Mouse (Mus musculus): ENCODE results near the gene Gm20388. TPM values are rescaled to one million over a fixed set of nuclear protein-coding genes. Genes with fewer than 3 reads are reported as not detected.

The Gm20388 gene
- polyA plus RNA-seq, 1 experiment from 2014 or later, result not detected

GRCm38 (mm10) chr8:120543416-120544055 is 632.9 kb downstream of the Gm20388 start:
- no peak for ATAC-seq (ENCODE audit: low FRiP score, low TSS enrichment)
- H3K4me1 ChIP-seq (replicated peaks; ENCODE audit: control insufficient read depth, insufficient read depth), result peaks cover 15% of the 10 kb centered on the region; the same call in 1 of the 2 replicates
- 50% methylated on average over 8 of the region's 8 CpGs for WGBS

GRCm38 (mm10) chr8:120544155-120544554 is 633.5 kb downstream of the Gm20388 start:
- Histone ChIP-seq H3K4me1 (replicated peaks; ENCODE audit: control insufficient read depth, insufficient read depth) (peaks cover 12% of the 10 kb centered on the region; the same call in 1 of the 2 replicates), H3K4me2 (replicated peaks; ENCODE audit: low read depth) (no peak overlapping the region), H3K27me3 (ENCODE audit: control insufficient read depth, insufficient read depth, low read length) (no peaks in the 10 kb centered on the region), H3K36me3 (ENCODE audit: control insufficient read depth, insufficient read depth, low read length) (no peaks in the 10 kb centered on the region), H3K9ac (ENCODE audit: low read length) (no peak overlapping the region), H3K4me3 (ENCODE audit: low read depth, low read length) (no peak overlapping the region), H3K9me3 (ENCODE audit: control insufficient read depth, low read length) (no peaks in the 10 kb centered on the region), H3K27ac (replicated peaks) (no peak overlapping the region)
- TF ChIP-seq CTCF (IDR thresholded peaks at IDR 0.05; ENCODE audit: low read depth) (no peak), EP300 (optimal IDR thresholded peaks at IDR 0.05) (no peak)
- ATAC-seq (ENCODE audit: low FRiP score, low TSS enrichment), result no peak
- no peak for DNase-seq (ENCODE audit: low spot score)
- 63% methylated on average over 5 of the region's 5 CpGs for WGBS

More at GRCm38 (mm10) chr8:120543416-120544055, 632.9 kb downstream of the Gm20388 start:
- Histone ChIP-seq H3K4me3 (ENCODE audit: low read depth, low read length) (no peak overlapping the region), H3K9me3 (ENCODE audit: control insufficient read depth, low read length) (no peaks in the 10 kb centered on the region), H3K27me3 (ENCODE audit: control insufficient read depth, insufficient read depth, low read length) (no peaks in the 10 kb centered on the region), H3K4me2 (replicated peaks; ENCODE audit: low read depth) (no peak overlapping the region), H3K27ac (replicated peaks) (0 out of 2 replicates have a peak overlapping the region, but pooled peaks have one; percentile 30), H3K9ac (ENCODE audit: low read length) (no peak overlapping the region), H3K36me3 (ENCODE audit: control insufficient read depth, insufficient read depth, low read length) (no peaks in the 10 kb centered on the region)
- peak; percentile 66 for DNase-seq (ENCODE audit: low spot score)
- TF ChIP-seq CTCF (IDR thresholded peaks at IDR 0.05; ENCODE audit: low read depth), result no peak
- TF ChIP-seq EP300 (optimal IDR thresholded peaks at IDR 0.05), result no peak

GRCm38 (mm10) chr8:120547562-120547961 is 636.9 kb downstream of the Gm20388 start:
- ATAC-seq (ENCODE audit: low FRiP score, low TSS enrichment), result no peak
- Histone ChIP-seq H3K4me1 (replicated peaks; ENCODE audit: control insufficient read depth, insufficient read depth) (0 out of 2 replicates have a peak, but pooled peaks cover 8% of the 10 kb centered on the region), H3K9me3 (ENCODE audit: control insufficient read depth, low read length) (no peaks in the 10 kb centered on the region), H3K4me2 (replicated peaks; ENCODE audit: low read depth) (no peak overlapping the region), H3K4me3 (ENCODE audit: low read depth, low read length) (no peak overlapping the region), H3K27ac (replicated peaks) (no peak overlapping the region), H3K9ac (ENCODE audit: low read length) (no peak overlapping the region), H3K27me3 (ENCODE audit: control insufficient read depth, insufficient read depth, low read length) (no peaks in the 10 kb centered on the region), H3K36me3 (ENCODE audit: control insufficient read depth, insufficient read depth, low read length) (no peaks in the 10 kb centered on the region)
- 54% methylated on average over 9 of the region's 9 CpGs for WGBS
- TF ChIP-seq CTCF (IDR thresholded peaks at IDR 0.05; ENCODE audit: low read depth) (no peak), EP300 (optimal IDR thresholded peaks at IDR 0.05) (no peak)
- DNase-seq (ENCODE audit: low spot score), result no peak

- H3K9ac ChIP-seq (ENCODE audit: low read length), result no peak overlapping the region
- no peaks in the 10 kb centered on the region for H3K36me3 ChIP-seq (ENCODE audit: control insufficient read depth, insufficient read depth, low read length)
- 0 out of 2 replicates have a peak, but pooled peaks cover 5% of the 10 kb centered on the region for H3K4me1 ChIP-seq (replicated peaks; ENCODE audit: control insufficient read depth, insufficient read depth)
- TF ChIP-seq CTCF (IDR thresholded peaks at IDR 0.05; ENCODE audit: low read depth) (no peak), EP300 (optimal IDR thresholded peaks at IDR 0.05) (no peak)
- no peaks in the 10 kb centered on the region for H3K27me3 ChIP-seq (ENCODE audit: control insufficient read depth, insufficient read depth, low read length)
- DNase-seq (ENCODE audit: low spot score) (no peak), ATAC-seq (ENCODE audit: low FRiP score, low TSS enrichment) (no peak)
- no peak overlapping the region for H3K4me2 ChIP-seq (replicated peaks; ENCODE audit: low read depth)
- 65% methylated on average over 15 of the region's 16 CpGs for WGBS
- H3K9me3 ChIP-seq (ENCODE audit: control insufficient read depth, low read length), result no peaks in the 10 kb centered on the region
- no peak overlapping the region for H3K4me3 ChIP-seq (ENCODE audit: low read depth, low read length)
- 0 out of 2 replicates have a peak overlapping the region, but pooled peaks have one; percentile 13 for H3K27ac ChIP-seq (replicated peaks)
Measured at GRCm38 (mm10) chr8:120548313-120548761, 637.7 kb downstream of the Gm20388 start.

- TF ChIP-seq CTCF (IDR thresholded peaks at IDR 0.05; ENCODE audit: low read depth), result no peak
- no peak for TF ChIP-seq EP300 (optimal IDR thresholded peaks at IDR 0.05)
- Histone ChIP-seq H3K4me3 (ENCODE audit: low read depth, low read length) (no peak overlapping the region), H3K4me2 (replicated peaks; ENCODE audit: low read depth) (peak overlapping the region; percentile 29; the same call in 1 of the 2 replicates), H3K9ac (ENCODE audit: low read length) (peak overlapping the region; percentile 27; the same call in 1 of the 2 replicates), H3K27me3 (ENCODE audit: control insufficient read depth, insufficient read depth, low read length) (no peaks in the 10 kb centered on the region), H3K27ac (replicated peaks) (no peak overlapping the region), H3K36me3 (ENCODE audit: control insufficient read depth, insufficient read depth, low read length) (no peaks in the 10 kb centered on the region; the same call in 1 of the 2 replicates), H3K4me1 (replicated peaks; ENCODE audit: control insufficient read depth, insufficient read depth) (0 out of 2 replicates have a peak, but pooled peaks cover 5% of the 10 kb centered on the region), H3K9me3 (ENCODE audit: control insufficient read depth, low read length) (no peaks in the 10 kb centered on the region)
- no peak for ATAC-seq (ENCODE audit: low FRiP score, low TSS enrichment)
- DNase-seq (ENCODE audit: low spot score), result no peak
- WGBS, result 27% methylated on average over 25 of the region's 25 CpGs
Measured at GRCm38 (mm10) chr8:120549321-120549921, 638.8 kb downstream of the Gm20388 start.
